Mouse (Mus musculus) MEL (cell line): Measurements from ENCODE around the gene Ctsw. TPM values are rescaled to one million over a fixed set of nuclear protein-coding genes. Genes with fewer than 3 reads are reported as not detected.

Experiments
- DNase-seq: peaks from one replicate; pipeline ENCODE4 v3.0.0; 2011; ENCODE audit warnings: low read depth, low spot score
- H3K27ac ChIP-seq: 2 replicates; pipeline ENCODE4 v1.5.1; 2012; ENCODE audit warnings: low read depth, mild to moderate bottlenecking, control low read depth, low read length, moderate library complexity; ENCODE audit not compliant: control insufficient read depth
- H3K27me3 ChIP-seq, 2 experiments: fragments of 150-350 bp in 1 of 2; sonication (generic) in 1 of 2; 2 replicates each; pipeline ENCODE4 v1.6.1; 2012; ENCODE audit warnings: low read length in 2 of 2, mild to moderate bottlenecking in 2 of 2, improper control_type of control experiment in 1 of 2, moderate library complexity in 1 of 2; ENCODE audit not compliant: insufficient read depth in 2 of 2, control insufficient read depth in 1 of 2
- H3K36me3 ChIP-seq, 2 experiments: 2 replicates each; pipeline ENCODE4 v1.6.1; 2012 to 2014; ENCODE audit warnings: low read length in 2 of 2, improper control_type of control experiment in 1 of 2, inconsistent platforms in 1 of 2, mild to moderate bottlenecking in 1 of 2; ENCODE audit not compliant: insufficient read depth in 2 of 2, control insufficient read depth in 1 of 2
- H3K4me1 ChIP-seq, 2 experiments: fragments of 150-350 bp in 1 of 2; sonication (generic) in 1 of 2; 2 replicates each; pipeline ENCODE4 v1.6.1; 2012; ENCODE audit warnings: low read length in 2 of 2, improper control_type of control experiment in 1 of 2, mild to moderate bottlenecking in 1 of 2; ENCODE audit not compliant: insufficient read depth in 2 of 2, control insufficient read depth in 1 of 2
- H3K4me3 ChIP-seq, 2 experiments: fragments of 150-350 bp in 1 of 2; sonication (generic) in 1 of 2; 2 replicates each; pipeline ENCODE4 v1.5.1; 2012; ENCODE audit warnings: low read depth in 2 of 2, low read length in 2 of 2, mild to moderate bottlenecking in 2 of 2, moderate library complexity in 2 of 2, control low read depth in 1 of 2, improper control_type of control experiment in 1 of 2; ENCODE audit not compliant: control insufficient read depth in 1 of 2, insufficient read depth in 1 of 2
- H3K79me2 ChIP-seq: 2 replicates; pipeline ENCODE4 v1.6.1; 2012; ENCODE audit warnings: mild to moderate bottlenecking, low read length, moderate library complexity; ENCODE audit not compliant: control insufficient read depth, poor library complexity, insufficient read depth
- H3K9ac ChIP-seq: 2 replicates; pipeline ENCODE4 v1.6.1; 2012; ENCODE audit warnings: low read depth, mild to moderate bottlenecking, control low read depth, low read length, moderate library complexity; ENCODE audit not compliant: control insufficient read depth, poor library complexity, severe bottlenecking
- H3K9me3 ChIP-seq: fragments of 150-350 bp; sonication (generic); replicated peaks from 2 replicates; pipeline ENCODE4 v1.6.1; 2012; ENCODE audit warnings: mild to moderate bottlenecking, low read length, improper control_type of control experiment, moderate library complexity; ENCODE audit not compliant: insufficient read depth
- CHD1 ChIP-seq: IDR thresholded peaks from 2 replicates; pipeline ENCODE4 v1.6.1; 2012; ENCODE audit warnings: low read depth, mild to moderate bottlenecking, inconsistent platforms, low read length, improper control_type of control experiment
- CHD2 ChIP-seq: IDR thresholded peaks from 2 replicates; pipeline ENCODE4 v1.6.1; 2011; ENCODE audit warnings: low read length, improper control_type of control experiment
- CTCF ChIP-seq, 3 experiments: IDR thresholded peaks in 2 of 3; conservative IDR thresholded peaks in 1 of 3; 2 replicates each; pipeline ENCODE4 v1.5.1; 2011 to 2012; ENCODE audit warnings: low read length in 3 of 3, low read depth in 2 of 3, mild to moderate bottlenecking in 2 of 3, improper control_type of control experiment in 1 of 3, inconsistent platforms in 1 of 3, mixed read lengths in 1 of 3, moderate library complexity in 1 of 3; ENCODE audit not compliant: control insufficient read depth in 1 of 3, insufficient read depth in 1 of 3, poor library complexity in 1 of 3, severe bottlenecking in 1 of 3
- E2F4 ChIP-seq: IDR thresholded peaks from 2 replicates; pipeline ENCODE4 v1.6.1; 2011; ENCODE audit warnings: low read depth, low read length, improper control_type of control experiment, borderline replicate concordance
- ELF1 ChIP-seq: IDR thresholded peaks from 2 replicates; pipeline ENCODE4 v1.6.1; 2014; ENCODE audit warnings: low read depth, mild to moderate bottlenecking, inconsistent platforms, low read length, improper control_type of control experiment, moderate library complexity
- ETS1 ChIP-seq: IDR thresholded peaks from 2 replicates; pipeline ENCODE4 v1.6.1; 2012; ENCODE audit warnings: low read depth, mild to moderate bottlenecking, inconsistent platforms, low read length, improper control_type of control experiment, moderate library complexity
- GABPA ChIP-seq: IDR thresholded peaks from 2 replicates; pipeline ENCODE4 v1.6.1; 2012; ENCODE audit warnings: low read depth, mild to moderate bottlenecking, inconsistent platforms, low read length, improper control_type of control experiment, moderate library complexity
- GATA1 ChIP-seq: IDR thresholded peaks from 2 replicates; pipeline ENCODE4 v1.6.1; 2011; ENCODE audit warnings: low read depth, low read length, improper control_type of control experiment
- MXI1 ChIP-seq: IDR thresholded peaks from 2 replicates; pipeline ENCODE4 v1.6.1; 2011; ENCODE audit warnings: mild to moderate bottlenecking, low read depth, low read length, improper control_type of control experiment
- MYB ChIP-seq: IDR thresholded peaks from 2 replicates; pipeline ENCODE4 v1.6.1; 2011; ENCODE audit warnings: mild to moderate bottlenecking, low read depth, low read length, improper control_type of control experiment
- MYC ChIP-seq: IDR thresholded peaks from 2 replicates; pipeline ENCODE4 v1.6.1; 2011; ENCODE audit warnings: low read depth, mild to moderate bottlenecking, low read length, improper control_type of control experiment, moderate library complexity
- NELFE ChIP-seq: IDR thresholded peaks from 2 replicates; pipeline ENCODE4 v1.6.1; 2011; ENCODE audit warnings: low read depth, low read length, improper control_type of control experiment
- POLR2A ChIP-seq, 2 experiments: IDR thresholded peaks; 2 replicates each; pipeline ENCODE4 v1.6.1; 2011 to 2012; ENCODE audit warnings: low read length in 2 of 2, mild to moderate bottlenecking in 2 of 2, control low read depth in 1 of 2, improper control_type of control experiment in 1 of 2, low read depth in 1 of 2, moderate library complexity in 1 of 2; ENCODE audit not compliant: control insufficient read depth in 1 of 2, insufficient read depth in 1 of 2, poor library complexity in 1 of 2
- POLR2AphosphoS2 ChIP-seq: IDR thresholded peaks from 2 replicates; pipeline ENCODE4 v1.6.1; 2011; ENCODE audit warnings: low read length, improper control_type of control experiment
- RCOR1 ChIP-seq: IDR thresholded peaks from 2 replicates; pipeline ENCODE4 v1.6.1; 2012; ENCODE audit warnings: low read depth, mild to moderate bottlenecking, inconsistent platforms, low read length, improper control_type of control experiment
- SIN3A ChIP-seq: IDR thresholded peaks from 2 replicates; pipeline ENCODE4 v1.6.1; 2012; ENCODE audit warnings: low read length, improper control_type of control experiment, inconsistent platforms
- SMC3 ChIP-seq: IDR thresholded peaks from 2 replicates; pipeline ENCODE4 v1.6.1; 2011; ENCODE audit warnings: low read depth, low read length, improper control_type of control experiment
- TCF12 ChIP-seq: IDR thresholded peaks from 2 replicates; pipeline ENCODE4 v1.6.1; 2014; ENCODE audit warnings: low read depth, mild to moderate bottlenecking, inconsistent platforms, low read length, improper control_type of control experiment, moderate library complexity
- USF2 ChIP-seq, 2 experiments: IDR thresholded peaks; 2 replicates each; pipeline ENCODE4 v1.6.1; 2011 to 2012; ENCODE audit warnings: improper control_type of control experiment in 2 of 2, low read length in 2 of 2, borderline replicate concordance in 1 of 2, inconsistent platforms in 1 of 2, low read depth in 1 of 2, mild to moderate bottlenecking in 1 of 2; ENCODE audit not compliant: insufficient read depth in 1 of 2
- ZKSCAN1 ChIP-seq: IDR thresholded peaks from 2 replicates; pipeline ENCODE4 v1.6.1; 2012; ENCODE audit warnings: low read depth, mild to moderate bottlenecking, inconsistent platforms, low read length, improper control_type of control experiment, moderate library complexity
- ZNF384 ChIP-seq: IDR thresholded peaks from 2 replicates; pipeline ENCODE4 v1.6.1; 2012; ENCODE audit warnings: low read depth, mild to moderate bottlenecking, inconsistent platforms, low read length, improper control_type of control experiment
- polyA plus RNA-seq, 2 experiments: library from polyadenylated mRNA; stranded (reverse) in 1 of 2; unstranded in 1 of 2; fragments of >175 nt in 1 of 2; fragments of >200 nt in 1 of 2; gene quantifications; 2 replicates each; pipeline versions ENCODE4 v1.2.1 to v1.2.4; 2012; ENCODE audit warnings: low replicate concordance in 2 of 2, low read depth in 1 of 2; ENCODE audit not compliant: insufficient read length in 2 of 2, insufficient read depth in 1 of 2, missing spikeins in 1 of 2
- total RNA-seq: library from RNA; depleted of rRNA; stranded (reverse); fragments of 300-350 nt; gene quantifications from 2 replicates; pipeline ENCODE4 v1.2.3, GENCODE M21; 2012

Gene Ctsw
- total and polyA plus RNA-seq, 3 experiments: 0.15 to 0.39 TPM; not detected in 1

DNA sequence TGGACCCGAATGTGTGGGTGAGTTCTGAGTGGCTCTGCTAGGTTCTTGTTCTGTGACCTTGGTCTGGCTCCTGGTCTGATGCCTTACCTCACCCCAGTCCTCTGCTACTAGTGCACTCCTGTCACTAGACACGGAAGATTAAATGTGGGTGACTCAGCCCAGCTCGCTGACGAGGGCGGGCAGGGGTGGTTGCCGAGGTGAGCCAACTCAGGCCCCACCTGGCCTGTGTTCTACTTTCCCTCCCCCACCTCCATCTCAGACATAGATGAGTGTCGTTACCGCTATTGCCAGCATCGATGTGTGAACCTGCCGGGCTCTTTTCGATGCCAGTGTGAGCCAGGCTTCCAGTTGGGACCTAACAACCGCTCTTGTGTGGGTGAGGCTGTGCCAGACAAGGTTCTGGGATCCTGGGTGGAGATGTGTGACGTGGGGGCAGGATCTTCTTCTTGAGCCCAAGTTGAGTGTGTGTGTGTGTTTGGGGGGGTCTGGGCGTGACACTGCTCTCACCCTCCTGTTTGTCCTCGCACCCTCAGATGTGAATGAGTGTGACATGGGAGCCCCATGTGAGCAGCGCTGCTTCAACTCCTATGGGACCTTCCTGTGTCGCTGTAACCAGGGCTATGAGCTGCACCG lies 9.5 kb upstream of the Ctsw start:
- peaks cover 0 to 5% of the 10 kb centered on the region in 2 experiments; a peak in 1 of 4 replicates for H3K4me1 ChIP-seq
- H3K9me3 ChIP-seq: no peaks in the 10 kb centered on the region
- no peak overlapping the region for H3K27ac ChIP-seq
- peaks cover 0 to 4% of the 10 kb centered on the region in 2 experiments; a peak in 2 of 4 replicates for H3K36me3 ChIP-seq
- no peak for DNase-seq
- no peak overlapping the region for H3K9ac ChIP-seq
- H3K79me2 ChIP-seq: no peaks in the 10 kb centered on the region; the same call in 1 of the 2 replicates
- no peaks in the 10 kb centered on the region for H3K27me3 ChIP-seq
- TF ChIP-seq GATA1: no peak
- TF ChIP-seq ETS1: no peak
- TF ChIP-seq SMC3: no peak
- no peak for TF ChIP-seq E2F4
- TF ChIP-seq MYB: no peak
- TF ChIP-seq CHD2: no peak
- TF ChIP-seq CTCF (IDR thresholded peaks at IDR 0.05 in 2 of 3, conservative IDR thresholded peaks at IDR 0.05 in 1 of 3; ENCODE audit: control insufficient read depth in 1 of 3, insufficient read depth in 1 of 3, low read depth in 2 of 3, low read length in 3 of 3, poor library complexity in 1 of 3, severe bottlenecking in 1 of 3): no peak
- no peak for TF ChIP-seq TCF12
- TF ChIP-seq RCOR1: no peak
- no peak for TF ChIP-seq ZKSCAN1
- no peak for TF ChIP-seq USF2 (IDR thresholded peaks at IDR 0.05; ENCODE audit: borderline replicate concordance in 1 of 2, insufficient read depth in 1 of 2, low read depth in 1 of 2, low read length in 2 of 2)
- no peak for TF ChIP-seq NELFE
- no peak for TF ChIP-seq POLR2A (IDR thresholded peaks at IDR 0.05; ENCODE audit: control insufficient read depth in 1 of 2, insufficient read depth in 1 of 2, low read depth in 1 of 2, low read length in 2 of 2, poor library complexity in 1 of 2)
- TF ChIP-seq POLR2AphosphoS2: no peak
- TF ChIP-seq SIN3A: no peak
- TF ChIP-seq CHD1: no peak
- TF ChIP-seq GABPA: no peak
- TF ChIP-seq ELF1: no peak
- TF ChIP-seq MXI1: no peak
- no peak for TF ChIP-seq ZNF384
- no peak overlapping the region for H3K4me3 ChIP-seq

DNA sequence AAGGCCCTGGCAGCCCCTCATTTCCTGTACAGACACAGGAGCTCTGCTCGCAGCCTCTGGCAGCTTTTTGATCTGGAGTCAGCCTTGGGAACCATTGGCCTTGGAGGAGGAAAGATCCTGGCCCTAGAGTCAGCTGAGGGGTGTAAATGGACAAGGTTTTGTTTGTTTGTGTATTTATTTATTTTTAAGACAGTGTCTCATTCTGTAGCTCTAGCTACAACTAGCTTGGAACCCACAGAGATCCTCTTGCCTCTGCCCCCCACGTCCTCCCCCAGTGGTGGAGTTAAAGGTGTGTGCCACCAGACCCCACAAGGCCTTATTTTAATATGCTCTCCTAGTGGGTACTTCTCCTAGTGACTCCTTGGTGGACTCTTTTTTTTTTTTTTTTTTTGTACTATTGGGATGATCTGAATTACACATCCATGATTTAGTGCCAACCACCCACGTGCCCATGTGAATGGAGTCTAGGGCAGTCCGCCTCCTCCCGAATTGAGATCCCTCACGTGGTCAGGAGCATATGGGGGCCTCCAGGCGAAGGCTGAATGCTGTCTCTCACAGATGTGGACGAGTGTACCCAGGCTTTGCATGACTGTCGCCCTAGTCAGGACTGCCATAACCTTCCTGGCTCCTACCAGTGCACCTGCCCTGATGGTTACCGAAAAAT lies 8.8 kb upstream of the Ctsw start:
- Histone ChIP-seq H3K4me3 (no peak overlapping the region), H3K9me3 (no peaks in the 10 kb centered on the region), H3K79me2 (no peaks in the 10 kb centered on the region; the same call in 1 of the 2 replicates), H3K4me1 (peaks cover 0 to 5% of the 10 kb centered on the region in 2 experiments; a peak in 1 of 4 replicates), H3K27me3 (no peaks in the 10 kb centered on the region), H3K9ac (no peak overlapping the region), H3K36me3 (peaks cover 0 to 4% of the 10 kb centered on the region in 2 experiments; a peak in 2 of 4 replicates), H3K27ac (no peak overlapping the region)
- DNase-seq: no peak
- TF ChIP-seq GABPA (no peak), MYC (no peak), ELF1 (no peak)
